Mouse (Mus musculus): Measurements from ENCODE around the gene Cd33. TPM values are rescaled to one million over a fixed set of nuclear protein-coding genes. Genes with fewer than 3 reads are reported as not detected.

Gene Cd33
- polyA plus RNA-seq, 1 experiment from 2014 or later, result 0.38 TPM

- Histone ChIP-seq H3K9me3 (ENCODE audit: control insufficient read depth, low read length) (no peaks in the 10 kb centered on the region), H3K27me3 (ENCODE audit: control insufficient read depth, insufficient read depth, low read length) (no peaks in the 10 kb centered on the region), H3K4me2 (ENCODE audit: low read length) (no peak overlapping the region), H3K4me1 (ENCODE audit: control insufficient read depth, insufficient read depth, low read length) (no peaks in the 10 kb centered on the region), H3K27ac (replicated peaks; ENCODE audit: low read depth, low read length) (no peak overlapping the region), H3K4me3 (replicated peaks; ENCODE audit: low read depth, low read length) (no peak overlapping the region), H3K36me3 (ENCODE audit: control insufficient read depth, insufficient read depth, low read length) (no peaks in the 10 kb centered on the region), H3K9ac (replicated peaks; ENCODE audit: low read length) (no peak overlapping the region)
- 96% methylated on average over 1 of the region's 1 CpGs for WGBS
- no peak for ATAC-seq (ENCODE audit: low FRiP score, low TSS enrichment)
- no peak for DNase-seq
Measured at GRCm38 (mm10) chr7:43556901-43557300, 12.7 kb upstream of the Cd33 start.

- Histone ChIP-seq H3K27ac (replicated peaks; ENCODE audit: low read depth, low read length) (no peak overlapping the region), H3K36me3 (ENCODE audit: control insufficient read depth, insufficient read depth, low read length) (no peaks in the 10 kb centered on the region), H3K4me2 (ENCODE audit: low read length) (no peak overlapping the region), H3K4me1 (ENCODE audit: control insufficient read depth, insufficient read depth, low read length) (no peaks in the 10 kb centered on the region), H3K9me3 (ENCODE audit: control insufficient read depth, low read length) (no peaks in the 10 kb centered on the region), H3K27me3 (ENCODE audit: control insufficient read depth, insufficient read depth, low read length) (no peaks in the 10 kb centered on the region), H3K4me3 (replicated peaks; ENCODE audit: low read depth, low read length) (no peak overlapping the region), H3K9ac (replicated peaks; ENCODE audit: low read length) (no peak overlapping the region)
- DNase-seq (no peak), ATAC-seq (ENCODE audit: low FRiP score, low TSS enrichment) (no peak)
- WGBS, result 92% methylated on average over 5 of the region's 5 CpGs
Measured at GRCm38 (mm10) chr7:43555351-43555750, 11.1 kb upstream of the Cd33 start.

GRCm38 (mm10) chr7:43554550-43554949 is 10.3 kb upstream of the Cd33 start:
- DNase-seq (no peak), ATAC-seq (ENCODE audit: low FRiP score, low TSS enrichment) (no peak)
- Histone ChIP-seq H3K4me1 (ENCODE audit: control insufficient read depth, insufficient read depth, low read length) (no peaks in the 10 kb centered on the region), H3K4me3 (replicated peaks; ENCODE audit: low read depth, low read length) (no peak overlapping the region), H3K36me3 (ENCODE audit: control insufficient read depth, insufficient read depth, low read length) (no peaks in the 10 kb centered on the region), H3K27me3 (ENCODE audit: control insufficient read depth, insufficient read depth, low read length) (no peaks in the 10 kb centered on the region), H3K27ac (replicated peaks; ENCODE audit: low read depth, low read length) (no peak overlapping the region), H3K4me2 (ENCODE audit: low read length) (no peak overlapping the region), H3K9ac (replicated peaks; ENCODE audit: low read length) (no peak overlapping the region), H3K9me3 (ENCODE audit: control insufficient read depth, low read length) (no peaks in the 10 kb centered on the region)
- 73% methylated on average over 3 of the region's 3 CpGs for WGBS

GRCm38 (mm10) chr7:43553153-43553552 is 8.9 kb upstream of the Cd33 start:
- no peak overlapping the region for H3K4me2 ChIP-seq (ENCODE audit: low read length)
- H3K4me1 ChIP-seq (ENCODE audit: control insufficient read depth, insufficient read depth, low read length), result no peaks in the 10 kb centered on the region
- H3K4me3 ChIP-seq (replicated peaks; ENCODE audit: low read depth, low read length), result no peak overlapping the region
- H3K9me3 ChIP-seq (ENCODE audit: control insufficient read depth, low read length), result no peaks in the 10 kb centered on the region
- no peaks in the 10 kb centered on the region for H3K36me3 ChIP-seq (ENCODE audit: control insufficient read depth, insufficient read depth, low read length)
- no peaks in the 10 kb centered on the region for H3K27me3 ChIP-seq (ENCODE audit: control insufficient read depth, insufficient read depth, low read length)
- WGBS, result 93% methylated on average over 4 of the region's 4 CpGs
- DNase-seq, result no peak
- H3K9ac ChIP-seq (replicated peaks; ENCODE audit: low read length), result no peak overlapping the region
- no peak for ATAC-seq (ENCODE audit: low FRiP score, low TSS enrichment)
- no peak overlapping the region for H3K27ac ChIP-seq (replicated peaks; ENCODE audit: low read depth, low read length)

GRCm38 (mm10) chr7:43548206-43548605 is 4.0 kb upstream of the Cd33 start:
- H3K9me3 ChIP-seq (ENCODE audit: control insufficient read depth, low read length), result no peaks in the 10 kb centered on the region
- 81% methylated on average over 4 of the region's 4 CpGs for WGBS
- H3K4me3 ChIP-seq (replicated peaks; ENCODE audit: low read depth, low read length), result no peak overlapping the region
- DNase-seq (no peak), ATAC-seq (ENCODE audit: low FRiP score, low TSS enrichment) (no peak)
- no peak overlapping the region for H3K27ac ChIP-seq (replicated peaks; ENCODE audit: low read depth, low read length)
- H3K4me1 ChIP-seq (ENCODE audit: control insufficient read depth, insufficient read depth, low read length), result no peaks in the 10 kb centered on the region
- no peak overlapping the region for H3K9ac ChIP-seq (replicated peaks; ENCODE audit: low read length)
- H3K27me3 ChIP-seq (ENCODE audit: control insufficient read depth, insufficient read depth, low read length), result no peaks in the 10 kb centered on the region
- H3K36me3 ChIP-seq (ENCODE audit: control insufficient read depth, insufficient read depth, low read length), result no peaks in the 10 kb centered on the region
- H3K4me2 ChIP-seq (ENCODE audit: low read length), result no peak overlapping the region

GRCm38 (mm10) chr7:43547666-43548065 is 3.4 kb upstream of the Cd33 start:
- DNase-seq (no peak), ATAC-seq (ENCODE audit: low FRiP score, low TSS enrichment) (no peak)
- no peak overlapping the region for H3K9ac ChIP-seq (replicated peaks; ENCODE audit: low read length)
- no peaks in the 10 kb centered on the region for H3K4me1 ChIP-seq (ENCODE audit: control insufficient read depth, insufficient read depth, low read length)
- no peak overlapping the region for H3K4me3 ChIP-seq (replicated peaks; ENCODE audit: low read depth, low read length)
- no peak overlapping the region for H3K4me2 ChIP-seq (ENCODE audit: low read length)
- H3K36me3 ChIP-seq (ENCODE audit: control insufficient read depth, insufficient read depth, low read length), result no peaks in the 10 kb centered on the region
- no peaks in the 10 kb centered on the region for H3K27me3 ChIP-seq (ENCODE audit: control insufficient read depth, insufficient read depth, low read length)
- no peak overlapping the region for H3K27ac ChIP-seq (replicated peaks; ENCODE audit: low read depth, low read length)
- no peaks in the 10 kb centered on the region for H3K9me3 ChIP-seq (ENCODE audit: control insufficient read depth, low read length)
- 43% methylated on average over 5 of the region's 5 CpGs for WGBS

GRCm38 (mm10) chr7:43545656-43546545 is 1.7 kb upstream of the Cd33 start:
- Histone ChIP-seq H3K9me3 (ENCODE audit: control insufficient read depth, low read length) (no peaks in the 10 kb centered on the region), H3K27me3 (ENCODE audit: control insufficient read depth, insufficient read depth, low read length) (no peaks in the 10 kb centered on the region), H3K9ac (replicated peaks; ENCODE audit: low read length) (no peak overlapping the region), H3K27ac (replicated peaks; ENCODE audit: low read depth, low read length) (no peak overlapping the region), H3K4me3 (replicated peaks; ENCODE audit: low read depth, low read length) (no peak overlapping the region), H3K4me1 (ENCODE audit: control insufficient read depth, insufficient read depth, low read length) (no peaks in the 10 kb centered on the region), H3K36me3 (ENCODE audit: control insufficient read depth, insufficient read depth, low read length) (no peaks in the 10 kb centered on the region), H3K4me2 (ENCODE audit: low read length) (no peak overlapping the region)
- ATAC-seq (ENCODE audit: low FRiP score, low TSS enrichment), result no peak
- WGBS, result 74% methylated on average over 7 of the region's 7 CpGs
- DNase-seq, result no peak

GRCm38 (mm10) chr7:43538524-43538923 is 5.7 kb downstream of the Cd33 start:
- Histone ChIP-seq H3K27ac (replicated peaks; ENCODE audit: low read depth, low read length) (no peak overlapping the region), H3K4me2 (ENCODE audit: low read length) (no peak overlapping the region), H3K9me3 (ENCODE audit: control insufficient read depth, low read length) (no peaks in the 10 kb centered on the region), H3K4me3 (replicated peaks; ENCODE audit: low read depth, low read length) (no peak overlapping the region), H3K4me1 (ENCODE audit: control insufficient read depth, insufficient read depth, low read length) (no peaks in the 10 kb centered on the region), H3K27me3 (ENCODE audit: control insufficient read depth, insufficient read depth, low read length) (no peaks in the 10 kb centered on the region), H3K36me3 (ENCODE audit: control insufficient read depth, insufficient read depth, low read length) (no peaks in the 10 kb centered on the region), H3K9ac (replicated peaks; ENCODE audit: low read length) (no peak overlapping the region)
- 71% methylated on average over 4 of the region's 4 CpGs for WGBS
- DNase-seq, result no peak
- ATAC-seq (ENCODE audit: low FRiP score, low TSS enrichment), result no peak

GRCm38 (mm10) chr7:43532936-43533505 is 11.2 kb downstream of the Cd33 start:
- 90% methylated on average over 9 of the region's 9 CpGs for WGBS
- no peak overlapping the region for H3K9ac ChIP-seq (replicated peaks; ENCODE audit: low read length)

More at GRCm38 (mm10) chr7:43532936-43533505, 11.2 kb downstream of the Cd33 start:
- Histone ChIP-seq H3K4me3 (replicated peaks; ENCODE audit: low read depth, low read length) (no peak overlapping the region), H3K27ac (replicated peaks; ENCODE audit: low read depth, low read length) (no peak overlapping the region), H3K9me3 (ENCODE audit: control insufficient read depth, low read length) (no peaks in the 10 kb centered on the region), H3K36me3 (ENCODE audit: control insufficient read depth, insufficient read depth, low read length) (no peaks in the 10 kb centered on the region), H3K4me2 (ENCODE audit: low read length) (no peak overlapping the region), H3K4me1 (ENCODE audit: control insufficient read depth, insufficient read depth, low read length) (no peaks in the 10 kb centered on the region), H3K27me3 (ENCODE audit: control insufficient read depth, insufficient read depth, low read length) (no peaks in the 10 kb centered on the region)
- ATAC-seq (ENCODE audit: low FRiP score, low TSS enrichment) (no peak), DNase-seq (no peak)

Data from midbrain, embryonic 14.5 days (tissue).